Mouse (Mus musculus) ES-Bruce4 (cell line): Measurements from ENCODE around the gene Ints5.

Experiments
- CTCF ChIP-seq: IDR thresholded peaks from one replicate; pipeline ENCODE4 v1.8.1; 2011; ENCODE audit warnings: low read depth, low read length
- POLR2A ChIP-seq: IDR thresholded peaks from one replicate; pipeline ENCODE4 v1.8.1; 2011; ENCODE audit warnings: low read length; ENCODE audit not compliant: insufficient read depth

- TF ChIP-seq POLR2A, result no peak
- no peak for TF ChIP-seq CTCF
These were observed 22.0 kb upstream of the Ints5 start for GRCm38 (mm10) chr19:8870838-8871237.
